Mouse (Mus musculus) kidney, adult 11 months (tissue): ENCODE results near the gene Bbs9.

Experiments used
- DNase-seq: peaks from one replicate; pipeline ENCODE4 v3.0.0; 2022

Bbs9 gene

GRCm38 (mm10) chr9:22645844-22646390 lies 170.4 kb downstream of the Bbs9 start:
- no peak for DNase-seq

GRCm38 (mm10) chr9:22646461-22646860 lies 170.9 kb downstream of the Bbs9 start:
- DNase-seq, result no peak

GRCm38 (mm10) chr9:22648163-22648562 lies 172.6 kb downstream of the Bbs9 start:
- no peak for DNase-seq

DNA sequence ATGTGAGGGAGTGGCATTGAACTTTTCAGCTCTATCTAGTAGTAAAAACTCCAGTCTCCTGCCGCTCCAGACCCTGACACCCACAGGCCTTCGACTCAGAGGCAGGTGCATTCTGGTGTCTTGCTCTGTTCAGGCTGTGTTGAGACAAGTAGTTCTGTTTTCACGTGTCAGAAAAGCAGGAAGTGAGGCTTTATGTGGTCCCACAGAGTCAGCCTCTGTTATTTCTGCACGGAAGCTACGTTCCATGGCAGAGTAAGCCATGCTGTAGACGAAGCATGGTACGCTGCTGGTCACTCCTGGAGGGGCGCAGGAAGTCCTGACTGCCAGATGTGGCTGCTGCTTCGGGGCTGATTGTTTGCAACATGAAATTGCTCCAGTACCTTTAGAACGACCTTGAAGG lies 174.1 kb downstream of the Bbs9 start:
- DNase-seq, result no peak

DNA sequence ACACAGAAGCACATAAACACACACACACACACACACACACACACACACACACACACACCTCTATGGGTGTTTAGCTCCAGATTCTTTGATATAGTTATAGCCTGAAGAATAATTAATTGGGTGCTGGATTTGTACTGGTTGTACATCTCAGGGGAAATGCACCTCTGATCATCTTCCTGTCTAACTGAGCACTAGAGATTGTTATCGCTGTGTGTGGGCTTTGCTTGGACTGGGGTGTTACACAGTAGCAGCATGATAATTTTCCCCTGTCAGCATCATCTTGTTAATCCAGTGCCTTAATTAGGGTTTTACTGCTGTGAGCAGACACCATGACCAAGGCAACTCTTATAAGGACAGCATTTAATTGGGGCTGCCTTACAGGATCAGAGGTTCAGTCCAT lies 175.3 kb downstream of the Bbs9 start:
- DNase-seq, result no peak

DNA sequence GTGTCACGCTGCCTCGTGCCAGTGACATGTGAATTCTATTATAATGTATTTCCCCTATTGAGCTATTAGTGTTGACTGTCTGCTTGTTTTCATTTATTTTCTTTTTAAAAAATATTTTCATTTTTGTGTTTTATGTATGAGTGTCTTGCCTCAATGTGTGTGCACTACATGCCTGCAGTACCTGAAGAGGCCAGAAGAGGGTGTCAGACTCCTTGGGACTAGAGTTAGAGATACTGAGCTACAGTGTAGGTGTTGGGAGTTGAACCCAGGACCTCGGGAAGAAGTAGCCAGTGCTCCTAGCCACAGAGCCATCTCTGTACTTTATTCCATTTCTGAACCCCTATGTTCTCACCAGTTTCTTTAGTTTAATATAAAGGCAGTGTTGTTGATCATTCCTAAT lies 176.1 kb downstream of the Bbs9 start:
- DNase-seq, result no peak

DNA sequence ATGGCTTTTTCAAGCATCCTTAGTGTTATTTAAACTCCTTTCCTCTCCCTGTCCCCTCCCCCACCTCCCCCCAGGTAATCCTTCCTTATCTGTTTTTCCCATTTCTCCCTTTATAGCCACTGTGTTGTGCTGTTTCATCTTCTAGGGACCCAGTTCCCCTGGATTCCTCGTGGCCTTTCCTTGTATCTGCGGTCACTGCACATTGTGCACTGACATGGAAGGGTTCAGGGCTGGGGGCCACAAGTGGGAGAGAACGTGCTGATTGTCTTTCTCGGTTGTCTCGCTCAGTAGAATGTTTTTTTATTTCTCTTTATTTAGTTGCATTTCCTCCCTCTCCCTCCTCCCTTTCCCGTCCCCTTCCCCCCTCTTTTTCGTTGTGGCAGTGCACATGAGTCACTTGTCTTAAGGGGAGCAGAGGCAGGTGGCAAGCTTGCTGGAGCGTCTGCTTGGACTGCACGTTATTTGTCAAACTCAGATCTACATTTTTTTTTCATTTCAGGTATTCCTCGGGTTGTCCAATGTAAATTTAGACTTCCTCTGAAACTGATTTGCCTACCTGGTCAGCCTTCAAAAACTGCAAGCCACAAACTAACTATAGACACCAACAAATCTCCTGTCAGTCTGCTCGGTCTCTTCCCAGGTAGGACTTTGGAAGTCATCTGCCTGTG lies 179.3 kb downstream of the Bbs9 start:
- DNase-seq, result no peak

DNA sequence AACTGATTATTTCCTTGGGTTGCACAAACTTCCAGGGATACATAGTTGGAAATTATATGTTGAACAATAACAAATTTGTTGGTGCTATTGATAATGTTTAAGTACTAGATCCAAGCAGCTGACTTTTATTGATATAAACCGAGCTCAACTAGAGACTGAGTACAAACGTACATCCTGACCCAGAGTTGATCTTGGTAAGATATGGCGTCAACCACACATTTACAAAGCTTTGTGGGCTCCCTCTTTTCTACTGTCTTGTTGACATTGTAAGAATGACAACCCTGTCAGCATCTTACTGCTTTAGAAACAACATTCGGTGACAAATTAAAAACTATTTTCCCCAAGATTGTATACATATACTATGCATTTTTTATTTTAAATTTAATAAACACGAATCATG lies 181.7 kb downstream of the Bbs9 start:
- no peak for DNase-seq

GRCm38 (mm10) chr9:22665155-22665554 lies 189.6 kb downstream of the Bbs9 start:
- DNase-seq, result no peak

DNA sequence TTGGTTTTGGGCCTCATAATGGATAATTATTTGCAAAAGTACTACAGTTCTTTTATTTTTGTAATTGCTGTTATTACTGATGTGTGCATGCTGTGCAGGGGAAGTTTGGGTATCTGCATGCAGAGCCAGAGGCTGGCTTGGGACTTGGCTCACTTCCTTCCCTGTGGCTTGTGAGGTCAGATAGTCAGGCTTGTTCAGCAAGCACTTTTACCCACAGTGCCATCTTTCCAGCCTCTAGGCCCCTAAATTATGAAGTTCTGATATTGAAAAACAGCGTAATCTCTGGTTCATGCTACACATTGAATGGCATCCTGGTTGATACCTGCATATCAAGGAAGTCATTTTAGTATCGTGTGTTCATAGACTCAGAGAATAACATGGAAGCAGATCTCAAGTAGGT lies 197.4 kb downstream of the Bbs9 start:
- DNase-seq, result no peak

DNA sequence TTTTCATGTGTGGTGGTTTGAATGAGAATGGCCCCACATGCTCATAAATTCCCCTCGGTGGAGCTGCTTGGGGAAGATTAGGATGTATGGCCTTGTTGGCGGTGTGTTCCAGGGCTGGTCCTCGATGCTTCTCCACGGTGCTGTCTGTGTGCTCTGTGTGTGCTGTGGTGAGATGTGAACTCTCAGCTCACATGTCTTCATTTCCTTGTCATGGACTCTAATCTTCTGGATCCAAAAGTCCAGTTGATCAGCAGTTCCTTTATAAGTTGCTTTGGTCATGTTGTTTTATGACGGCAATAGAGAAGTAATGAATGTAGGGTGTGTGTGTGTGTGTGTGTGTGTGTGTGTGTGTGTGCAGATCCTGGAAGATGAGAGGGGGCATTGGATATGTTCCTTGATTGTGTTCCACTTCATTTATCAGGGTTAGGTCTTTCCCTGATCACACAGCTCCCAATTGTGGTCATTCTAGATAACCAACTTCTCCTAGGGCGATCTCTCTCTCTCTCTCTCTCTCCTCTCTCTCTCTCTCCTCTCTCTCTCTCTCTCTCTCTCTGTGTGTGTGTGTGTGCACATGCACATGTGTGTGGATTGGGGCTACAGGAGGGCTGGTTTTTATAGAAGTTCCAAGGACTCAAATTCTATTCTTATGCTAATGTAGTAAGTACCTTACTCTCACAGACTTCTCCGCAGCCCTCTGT lies 201.8 kb downstream of the Bbs9 start:
- DNase-seq, result no peak

DNA sequence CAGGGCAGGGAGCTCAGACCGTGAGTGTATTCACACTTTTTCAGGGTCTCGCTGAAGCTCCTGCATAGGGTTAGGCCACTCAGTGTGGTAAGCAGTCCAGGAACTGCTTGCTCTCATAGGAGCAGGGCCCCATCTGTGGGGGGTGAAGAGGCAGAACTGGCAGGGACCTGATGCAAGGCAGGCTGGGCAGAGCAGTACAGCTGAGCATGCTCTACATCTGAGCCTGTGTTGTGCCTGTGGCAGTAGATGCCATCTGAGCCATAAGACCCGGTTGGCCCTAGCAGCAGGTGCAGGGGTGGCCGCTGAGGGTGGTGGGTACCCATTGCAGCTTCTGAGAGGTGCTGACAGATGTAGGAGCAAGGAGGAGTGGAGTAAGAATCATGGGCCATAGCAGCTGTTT lies 202.5 kb downstream of the Bbs9 start:
- DNase-seq, result no peak

- DNase-seq, result no peak
These were observed 203.0 kb downstream of the Bbs9 start for GRCm38 (mm10) chr9:22678496-22678895.

DNA sequence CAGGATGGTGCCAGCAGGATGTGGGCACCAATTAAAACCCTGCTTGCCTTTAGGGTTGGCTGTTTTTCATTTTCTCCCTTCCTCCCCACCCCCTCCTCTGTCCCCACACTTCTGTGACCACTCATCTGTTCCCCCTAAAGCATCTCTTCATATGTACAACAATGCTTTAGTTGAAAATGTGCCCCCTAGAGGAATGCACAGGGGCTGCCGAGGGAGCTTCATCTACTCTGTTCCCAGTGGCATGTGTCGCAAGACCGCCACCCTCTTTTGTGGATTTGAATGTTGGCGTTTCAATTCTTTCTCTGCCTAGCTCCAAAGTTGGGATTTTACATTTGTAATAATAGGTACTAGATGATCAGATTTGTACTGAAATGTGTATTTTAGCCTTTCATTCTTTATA lies 204.0 kb downstream of the Bbs9 start:
- DNase-seq, result no peak

DNA sequence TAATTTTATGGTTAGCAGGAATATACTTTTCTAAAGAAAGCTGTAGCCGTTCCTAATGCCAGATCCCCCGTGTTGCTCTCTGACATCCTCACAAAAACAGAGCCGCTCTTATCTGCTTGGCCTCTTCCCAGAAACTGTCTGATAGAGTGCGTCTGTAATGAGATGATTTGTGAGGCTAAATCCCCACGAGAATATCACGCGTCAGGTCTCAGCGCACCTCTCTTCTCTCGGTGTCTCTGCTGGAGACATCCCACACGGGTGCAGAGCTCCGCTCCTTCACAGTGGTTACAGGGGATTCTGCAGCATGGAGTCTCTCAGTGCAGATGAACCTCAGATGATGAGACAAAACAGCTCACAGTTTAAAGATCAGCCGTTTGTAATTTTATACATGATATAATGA lies 204.5 kb downstream of the Bbs9 start:
- no peak for DNase-seq

DNA sequence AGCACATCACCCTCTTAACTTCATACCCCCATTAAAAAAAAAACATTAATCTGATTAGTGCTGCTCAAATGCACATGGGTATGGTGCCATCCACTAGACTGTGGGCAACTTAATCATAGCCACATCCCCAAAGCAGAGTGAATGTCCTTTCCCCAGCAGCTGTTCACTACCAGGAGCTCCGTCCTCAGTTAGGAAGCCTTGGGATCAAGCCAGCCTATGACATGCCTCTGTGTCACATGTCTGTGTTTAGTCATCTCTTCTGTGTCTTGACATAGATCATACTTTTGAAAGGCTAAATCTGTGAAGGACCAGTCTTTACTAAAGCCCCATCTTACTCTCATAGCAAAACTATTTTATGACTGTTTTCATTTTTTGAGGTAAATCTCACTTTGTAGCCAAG lies 205.0 kb downstream of the Bbs9 start:
- no peak for DNase-seq

GRCm38 (mm10) chr9:22683786-22684185 lies 208.3 kb downstream of the Bbs9 start:
- no peak for DNase-seq

GRCm38 (mm10) chr9:22686765-22687472 lies 211.4 kb downstream of the Bbs9 start:
- DNase-seq, result no peak

- DNase-seq, result no peak
These were observed 214.7 kb downstream of the Bbs9 start for GRCm38 (mm10) chr9:22690234-22690633.

DNA sequence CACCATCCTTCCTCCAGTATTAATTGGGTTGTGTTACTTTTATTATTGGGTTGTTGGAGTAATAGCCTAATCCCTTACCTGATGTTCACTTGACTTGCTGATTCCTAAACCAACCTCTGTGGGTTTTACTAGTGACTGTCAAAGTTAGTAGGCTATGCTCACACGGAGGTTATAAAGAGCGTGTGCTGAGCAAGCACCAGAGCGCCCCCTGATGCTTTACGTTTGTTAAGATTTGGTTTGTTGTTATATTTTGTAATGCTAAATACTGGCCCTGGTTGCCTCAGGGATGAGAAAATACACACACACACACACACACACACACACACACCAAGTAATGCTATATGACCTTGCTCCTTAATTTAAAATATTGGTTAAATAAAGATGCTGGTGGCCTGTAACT lies 219.9 kb downstream of the Bbs9 start:
- DNase-seq, result no peak

DNA sequence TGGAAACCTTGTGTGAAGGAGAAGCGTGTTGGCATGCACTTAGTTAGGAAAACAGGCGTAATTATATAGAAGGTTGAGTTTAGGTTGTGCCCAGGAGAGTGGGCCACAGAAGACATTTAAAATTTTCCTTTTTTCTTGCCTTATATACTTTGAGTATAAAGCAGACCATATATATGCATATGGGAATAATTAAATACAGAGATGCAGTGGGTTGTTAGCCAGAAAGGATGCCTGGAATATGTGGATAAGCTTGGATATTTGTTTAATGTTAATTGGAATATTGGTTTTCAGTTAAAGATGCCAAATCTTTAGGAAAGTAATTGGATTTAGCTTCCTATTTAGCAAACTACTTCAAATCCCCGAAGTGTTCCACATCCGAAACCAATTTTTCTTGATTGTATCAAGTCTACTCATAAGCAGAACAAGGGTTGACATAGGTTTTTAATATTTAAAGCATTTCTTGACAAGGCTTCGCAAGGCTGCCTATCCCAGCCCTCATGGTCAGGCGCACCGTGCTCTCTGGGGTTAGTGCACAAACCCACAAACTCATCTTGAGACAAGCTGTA lies 221.4 kb downstream of the Bbs9 start:
- no peak for DNase-seq

GRCm38 (mm10) chr9:22697811-22698210 lies 222.3 kb downstream of the Bbs9 start:
- DNase-seq, result no peak

GRCm38 (mm10) chr9:22698501-22698900 lies 223.0 kb downstream of the Bbs9 start:
- no peak for DNase-seq
